Mouse (Mus musculus) layer of hippocampus, adult 2 months (tissue): ENCODE measurements around the gene Bach2. TPM values are rescaled to one million over a fixed set of nuclear protein-coding genes. Genes with fewer than 3 reads are reported as not detected.

ENCODE experiments used
- DNase-seq, 2 experiments: peaks; one replicate each; pipeline ENCODE4 v3.0.0; 2022; ENCODE audit warnings: low spot score in 2 of 2
- H3K27ac ChIP-seq: fragments of 200-600 bp; 2 replicates; pipeline ENCODE4 v1.8.1; 2022
- H3K4me3 ChIP-seq: fragments of 200-600 bp; 2 replicates; pipeline ENCODE4 v1.8.1; 2022; ENCODE audit warnings: mild to moderate bottlenecking
- CTCF ChIP-seq: fragments of 200-600 bp; conservative IDR thresholded peaks from 2 replicates; pipeline ENCODE4 v1.8.1; 2022; ENCODE audit warnings: antibody characterized with exemption, mild to moderate bottlenecking, moderate library complexity
- total RNA-seq, 2 experiments: library from RNA; stranded (reverse); gene quantifications; 2 replicates each; pipeline ENCODE4 v1.2.3; 2021

Gene Bach2
- total RNA-seq, 2 experiments from 2014 or later: 11.1 to 15.6 TPM

GRCm38 (mm10) chr4:32530921-32531846, 292.6 kb downstream of the Bach2 start:
- no peak for TF ChIP-seq CTCF
- DNase-seq: peak; percentile 28 to 39

GRCm38 (mm10) chr4:32532079-32532478, 293.5 kb downstream of the Bach2 start:
- TF ChIP-seq CTCF: no peak
- H3K27ac ChIP-seq: peak overlapping the region; percentile 87
- DNase-seq: no peak
- H3K4me3 ChIP-seq: no peak overlapping the region; the same call in 1 of the 2 replicates

More at GRCm38 (mm10) chr4:32530921-32531846, 292.6 kb downstream of the Bach2 start:
- peak overlapping the region; percentile 87 for H3K27ac ChIP-seq
- peak overlapping the region; percentile 55 for H3K4me3 ChIP-seq

- TF ChIP-seq CTCF: no peak
- Histone ChIP-seq H3K27ac (peak overlapping the region; percentile 87), H3K4me3 (no peak overlapping the region)
- no peak for DNase-seq
These were observed 295.1 kb downstream of the Bach2 start for GRCm38 (mm10) chr4:32533735-32534134.

- DNase-seq: no peak
- TF ChIP-seq CTCF: no peak
- no peak overlapping the region for H3K27ac ChIP-seq
- H3K4me3 ChIP-seq: no peak overlapping the region
These were observed 297.0 kb downstream of the Bach2 start for GRCm38 (mm10) chr4:32535626-32536025.

- Histone ChIP-seq H3K27ac (0 out of 2 replicates have a peak overlapping the region, but pooled peaks have one; percentile 0), H3K4me3 (no peak overlapping the region)
- TF ChIP-seq CTCF: 0 out of 2 replicates have a peak, but pooled peaks have one; percentile 12
- no peak for DNase-seq
These were observed 298.4 kb downstream of the Bach2 start for GRCm38 (mm10) chr4:32536870-32537508.

- peak; percentile 59 to 72 for DNase-seq
- Histone ChIP-seq H3K4me3 (no peak overlapping the region), H3K27ac (peak overlapping the region; percentile 52; the same call in 1 of the 2 replicates)
- TF ChIP-seq CTCF: peak; percentile 87
These were observed 299.5 kb downstream of the Bach2 start for GRCm38 (mm10) chr4:32538088-32538487.

- TF ChIP-seq CTCF: no peak
- no peak for DNase-seq
- Histone ChIP-seq H3K27ac (peak overlapping the region; percentile 21; the same call in 1 of the 2 replicates), H3K4me3 (no peak overlapping the region)
These were observed 299.9 kb downstream of the Bach2 start for GRCm38 (mm10) chr4:32538488-32538887.

- Histone ChIP-seq H3K27ac (peak overlapping the region; percentile 21; the same call in 1 of the 2 replicates), H3K4me3 (no peak overlapping the region)
- TF ChIP-seq CTCF: no peak
- DNase-seq: no peak
These were observed 300.4 kb downstream of the Bach2 start for GRCm38 (mm10) chr4:32538987-32539386.

- DNase-seq: no peak
- Histone ChIP-seq H3K27ac (no peak overlapping the region), H3K4me3 (no peak overlapping the region)
- TF ChIP-seq CTCF: no peak
These were observed 306.4 kb downstream of the Bach2 start for GRCm38 (mm10) chr4:32544821-32545545.

- no peak for TF ChIP-seq CTCF
- Histone ChIP-seq H3K27ac (no peak overlapping the region), H3K4me3 (no peak overlapping the region)
- DNase-seq: no peak
These were observed 306.9 kb downstream of the Bach2 start for GRCm38 (mm10) chr4:32545548-32545947.

GRCm38 (mm10) chr4:32549150-32549549, 310.5 kb downstream of the Bach2 start:
- TF ChIP-seq CTCF: no peak
- H3K4me3 ChIP-seq: no peak overlapping the region
- no peak for DNase-seq
- H3K27ac ChIP-seq: no peak overlapping the region

GRCm38 (mm10) chr4:32551337-32551736, 312.7 kb downstream of the Bach2 start:
- H3K27ac ChIP-seq: no peak overlapping the region
- no peak for DNase-seq
- TF ChIP-seq CTCF: peak; percentile 71
- no peak overlapping the region for H3K4me3 ChIP-seq
